Mouse (Mus musculus) gastrocnemius, adult 8-10 months (tissue): Measurements from ENCODE around the gene Ncoa6. TPM values are rescaled to one million over a fixed set of nuclear protein-coding genes. Genes with fewer than 3 reads are reported as not detected.
A peak's percentile ranks its signal among the peaks of the same experiment; 100 is the strongest.
"Not testable (repeated sequence)": the region's sequence is repeated elsewhere in the genome, so short reads cannot be mapped to it uniquely, and the experiment has no call there.

Source experiments
- DNase-seq, 2 experiments: peaks; one replicate each; pipeline ENCODE4 v3.0.0; 2022; ENCODE audit warnings: low spot score in 2 of 2
- total RNA-seq, 4 experiments: library from RNA; stranded (reverse); gene quantifications; 2 replicates each; pipeline ENCODE4 v1.2.4; 2022

The Ncoa6 gene
- 10 to 100 TPM; 11.4 to 13.3 (median 12.8) TPM for total RNA-seq

- peak in 1 of 2 experiments; percentile 31 for DNase-seq
Observed at GRCm38 (mm10) chr2:155473570-155474088, at the start of gene Ncoa6. TSS of gene Ncoa6 (minus strand) at chr2:155473894.

- DNase-seq = no peak
Observed at GRCm38 (mm10) chr2:155518531-155519270, 45.0 kb upstream of the Ncoa6 start.

- DNase-seq = peak; percentile 99
Observed at GRCm38 (mm10) chr2:155517455-155518423, 44.0 kb upstream of the Ncoa6 start, which contains the start of the genes Acss2 and Ggt7. TSS of gene Acss2 (plus strand) at chr2:155517948. TSS of gene Ggt7 (minus strand) at chr2:155518237.

GRCm38 (mm10) chr2:155515941-155516340 is 42.2 kb upstream of the Ncoa6 start:
- DNase-seq = peak; percentile 25 to 28

DNA sequence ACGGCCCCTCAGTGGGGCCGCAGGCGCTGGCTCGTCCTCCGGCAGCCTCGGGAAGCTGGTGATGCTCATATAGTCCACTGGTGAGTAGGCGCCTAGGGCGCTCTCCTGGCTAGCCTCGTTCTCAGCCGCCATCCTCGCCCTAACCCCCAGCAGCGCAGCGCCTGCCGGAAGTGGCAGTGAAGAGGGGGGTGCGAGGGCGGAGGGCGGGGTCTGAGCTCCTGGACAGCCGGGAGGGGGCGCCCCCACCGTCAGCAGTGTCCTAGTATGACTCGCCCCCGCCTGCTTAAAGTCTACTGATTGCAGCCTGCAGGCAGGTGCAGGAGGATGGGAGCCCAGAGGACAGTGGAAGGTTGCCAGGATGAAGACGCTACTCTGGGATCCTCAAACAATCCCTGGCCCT is 41.0 kb upstream of the Ncoa6 start:
- peak; percentile 70 to 72 for DNase-seq

DNA sequence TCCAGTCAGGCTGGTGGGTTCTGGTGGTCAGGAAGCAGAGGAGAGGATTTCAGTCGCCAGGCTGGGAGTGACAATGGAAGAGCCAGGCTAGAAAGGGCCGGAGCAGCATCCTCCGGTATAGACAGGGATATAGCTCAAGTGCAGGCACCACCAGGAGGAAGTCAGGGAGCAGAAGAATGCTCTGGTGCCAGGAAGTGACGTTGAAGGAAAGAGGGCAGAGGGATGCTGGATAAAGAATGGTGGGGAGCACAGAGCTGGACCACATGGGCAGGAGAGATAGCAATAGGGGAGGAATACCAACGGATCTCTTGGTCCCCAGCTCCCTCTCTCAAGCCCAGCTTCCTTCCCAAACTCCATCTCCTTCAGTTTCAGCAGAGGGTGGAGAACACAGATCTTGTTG is 39.8 kb upstream of the Ncoa6 start:
- DNase-seq = no peak

- peak in 1 of 2 experiments; percentile 37 for DNase-seq
Observed at GRCm38 (mm10) chr2:155512479-155512878, 38.8 kb upstream of the Ncoa6 start.

GRCm38 (mm10) chr2:155507721-155508470 is 34.2 kb upstream of the Ncoa6 start:
- DNase-seq = no peak

DNA sequence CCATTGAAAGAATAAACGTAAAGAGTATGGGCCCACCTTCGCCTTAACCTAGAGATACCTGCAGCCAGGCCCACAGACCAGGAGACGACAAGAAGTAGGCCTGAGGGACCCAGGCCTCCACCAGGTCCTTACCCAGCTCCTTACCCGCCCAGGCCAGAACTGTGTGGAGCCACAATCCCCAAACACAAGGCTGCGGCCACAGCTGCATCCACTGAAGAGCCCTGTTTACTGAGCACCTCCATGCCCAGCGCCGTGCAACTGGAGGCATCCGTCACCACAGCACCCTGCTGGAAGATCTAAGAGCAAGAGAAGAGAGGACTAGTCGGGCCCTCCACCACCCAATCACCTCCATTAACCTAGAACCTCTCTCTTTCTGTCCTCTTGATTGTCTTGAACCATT is 32.1 kb upstream of the Ncoa6 start:
- no peak for DNase-seq

GRCm38 (mm10) chr2:155504440-155505355 is 31.0 kb upstream of the Ncoa6 start:
- DNase-seq = no peak

DNA sequence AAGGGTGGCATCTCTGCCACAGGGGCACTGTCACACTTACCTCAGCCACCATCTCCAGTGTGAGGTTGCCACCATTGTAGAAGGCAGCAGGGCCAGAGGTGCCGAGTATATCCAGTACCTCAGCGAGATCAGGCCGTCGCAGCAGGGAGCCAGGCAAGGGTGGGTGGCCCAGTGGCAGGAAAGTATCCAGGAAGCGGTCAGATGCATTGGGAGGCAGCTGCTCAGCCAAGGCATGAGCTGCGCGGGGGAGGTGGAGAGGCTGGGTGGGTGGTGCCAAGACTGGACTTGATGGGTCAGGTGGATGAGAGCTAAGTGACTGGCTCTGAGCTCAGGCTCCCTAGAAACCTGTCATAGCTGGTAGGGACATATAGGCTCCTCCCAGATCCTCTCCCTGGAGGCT is 28.9 kb upstream of the Ncoa6 start:
- no peak for DNase-seq

- no peak for DNase-seq
Observed at GRCm38 (mm10) chr2:155490998-155491397, 17.3 kb upstream of the Ncoa6 start.

GRCm38 (mm10) chr2:155482021-155482420 is 8.3 kb upstream of the Ncoa6 start:
- peak in 1 of 2 experiments; percentile 31 for DNase-seq

- peak; percentile 18 to 29 for DNase-seq
Observed at GRCm38 (mm10) chr2:155472671-155473569, 774 bp downstream of the Ncoa6 start.

DNA sequence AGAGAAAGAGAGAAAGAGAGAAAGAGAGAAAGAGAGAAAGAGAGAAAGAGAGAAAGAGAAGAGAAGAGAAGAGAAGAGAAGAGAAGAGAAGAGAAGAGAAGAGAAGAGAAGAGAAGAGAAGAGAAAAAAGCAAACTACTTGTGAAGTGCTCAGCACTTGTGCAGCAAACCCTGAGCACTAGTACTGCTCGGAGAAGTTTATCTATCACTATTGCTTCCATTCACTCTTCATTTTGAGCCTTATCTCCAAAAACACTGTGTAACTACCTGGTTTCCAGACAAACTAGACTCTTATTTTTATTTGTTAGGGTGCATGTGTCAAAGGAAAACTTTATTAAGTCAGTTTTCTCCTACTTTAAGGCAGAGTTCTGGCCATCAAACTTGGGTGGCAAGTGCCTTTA is 6.8 kb downstream of the Ncoa6 start:
- DNase-seq = no peak

- no peak for DNase-seq
Observed at GRCm38 (mm10) chr2:155453591-155453990, 20.1 kb downstream of the Ncoa6 start.

GRCm38 (mm10) chr2:155451256-155451655 is 22.4 kb downstream of the Ncoa6 start:
- DNase-seq = no peak

DNA sequence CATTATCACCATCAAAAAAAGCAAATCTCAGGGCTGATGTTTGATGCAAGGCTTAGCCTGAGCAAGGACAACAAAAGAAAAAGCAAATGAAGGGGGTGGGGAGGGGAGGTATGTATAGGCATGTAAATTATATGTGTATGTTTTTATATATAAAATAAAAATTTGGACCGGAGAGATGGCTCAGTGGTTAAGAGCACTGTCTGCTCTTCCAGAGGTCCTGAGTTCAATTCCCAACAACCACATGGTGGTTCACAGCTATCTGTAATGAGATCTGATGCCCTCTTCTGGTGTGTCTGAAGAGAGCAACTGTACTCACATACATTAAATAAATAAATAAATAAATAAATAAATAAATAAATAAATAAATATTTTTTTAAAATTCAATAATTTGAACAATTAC is 25.8 kb downstream of the Ncoa6 start:
- DNase-seq = not testable (repeated sequence)

DNA sequence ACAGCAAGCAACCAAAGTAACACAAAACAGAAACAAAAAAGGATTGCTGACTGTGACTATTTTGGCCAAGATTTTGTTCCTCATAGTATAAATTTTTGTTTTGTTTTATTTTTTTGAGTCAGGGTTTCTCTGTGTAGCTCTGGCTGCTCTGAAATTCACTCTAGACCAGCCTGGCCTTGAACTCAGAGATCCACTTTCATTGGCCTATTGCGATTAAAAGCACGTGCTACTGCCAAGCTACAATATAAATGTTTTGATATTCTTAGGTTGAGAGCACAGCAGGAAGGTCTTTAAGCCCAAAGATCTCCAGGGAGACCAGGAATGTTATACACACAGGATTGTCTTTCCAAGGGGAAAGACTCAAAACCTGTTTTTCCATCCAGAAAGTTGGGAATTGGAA is 30.2 kb downstream of the Ncoa6 start:
- no peak for DNase-seq
